Mouse (Mus musculus) layer of hippocampus, adult 18-20 months (tissue): ENCODE data around the gene Rgs11. TPM values are rescaled to one million over a fixed set of nuclear protein-coding genes. Genes with fewer than 3 reads are reported as not detected.

Experiments
- DNase-seq, 2 experiments: peaks; one replicate each; pipeline ENCODE4 v3.0.0; 2022; ENCODE audit warnings: low spot score in 2 of 2
- total RNA-seq, 2 experiments: library from RNA; stranded (reverse); gene quantifications; 2 replicates each; pipeline ENCODE4 v1.2.3; 2021

Gene Rgs11
- total RNA-seq, 2 experiments from 2014 or later: 32.4 to 41.9 TPM

DNA sequence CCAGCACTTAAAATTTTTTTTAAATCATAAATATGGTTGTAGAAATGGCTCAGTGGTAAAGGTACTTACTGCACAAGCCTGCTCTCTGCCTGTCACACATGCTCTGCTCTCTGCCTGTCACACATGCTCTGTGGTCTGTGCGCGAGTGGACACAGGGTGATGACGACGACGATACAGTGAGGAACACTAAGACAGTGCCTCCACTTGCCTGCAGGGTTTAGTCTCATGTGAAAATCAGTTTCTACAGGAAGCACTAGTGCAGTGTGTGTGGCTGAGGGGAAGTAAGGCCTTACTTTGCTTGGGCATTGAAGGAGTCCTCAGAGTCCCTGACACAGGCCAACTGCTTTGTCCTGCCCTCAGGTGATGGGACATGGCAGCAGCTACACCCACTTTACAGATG lies 27.0 kb downstream of the Rgs11 start:
- DNase-seq: no peak

DNA sequence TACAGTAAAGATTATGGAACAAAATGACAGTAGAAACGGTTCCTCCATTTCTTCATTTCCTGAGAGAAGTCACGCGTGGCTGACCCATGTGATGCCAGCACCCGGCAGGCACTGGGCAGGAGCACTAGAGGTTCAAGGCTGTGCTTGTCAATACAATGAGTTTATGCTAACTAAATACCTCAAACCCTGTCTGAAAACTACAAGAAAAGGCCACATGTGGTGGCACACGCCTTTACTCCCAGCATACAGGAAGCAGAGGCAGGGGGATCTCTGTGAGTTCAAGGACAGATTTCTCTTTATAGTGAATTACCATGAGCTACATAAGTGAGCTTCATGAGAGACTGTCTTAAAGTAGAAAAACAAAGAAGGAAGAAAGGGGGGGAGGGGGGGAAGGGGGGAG lies 28.4 kb downstream of the Rgs11 start:
- DNase-seq: no peak

DNA sequence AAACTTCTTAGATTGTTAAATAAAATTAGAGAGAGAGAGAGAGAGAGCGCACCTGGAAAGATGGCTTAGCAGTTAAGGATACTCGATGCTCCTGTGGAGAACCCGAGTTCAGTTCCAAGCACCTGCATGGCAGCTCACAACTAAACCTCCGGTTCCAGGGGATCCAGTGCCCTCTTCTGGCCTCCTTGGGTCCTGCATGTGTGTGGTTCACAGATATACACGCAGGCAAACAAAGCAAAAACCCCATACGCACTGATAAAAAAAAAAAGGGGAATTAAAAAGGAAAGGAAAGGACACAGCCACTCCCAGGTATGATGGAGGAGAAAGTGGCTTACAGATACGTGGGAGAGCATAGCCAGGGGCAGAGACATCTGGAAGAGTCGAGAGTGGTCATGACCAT lies 30.1 kb downstream of the Rgs11 start:
- DNase-seq: no peak

DNA sequence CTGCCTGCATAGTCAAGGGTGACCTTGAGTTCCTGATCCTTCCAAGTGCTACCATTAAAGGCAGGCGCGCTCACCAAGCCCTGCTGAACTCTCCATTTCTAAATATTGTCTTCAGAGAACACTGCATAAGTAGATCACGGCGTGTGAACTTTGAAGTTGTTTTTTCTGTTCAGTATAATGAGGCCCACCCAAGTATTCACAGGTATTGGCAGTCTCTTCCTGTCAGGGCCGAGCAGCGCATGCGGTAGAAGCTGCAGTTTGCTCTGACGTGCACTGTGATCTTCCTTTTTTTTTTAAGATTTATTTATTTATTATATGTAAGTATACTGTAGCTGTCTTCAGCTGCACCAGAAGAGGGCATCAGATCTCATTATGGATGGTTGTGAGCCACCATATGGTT lies 31.6 kb downstream of the Rgs11 start:
- no peak for DNase-seq

DNA sequence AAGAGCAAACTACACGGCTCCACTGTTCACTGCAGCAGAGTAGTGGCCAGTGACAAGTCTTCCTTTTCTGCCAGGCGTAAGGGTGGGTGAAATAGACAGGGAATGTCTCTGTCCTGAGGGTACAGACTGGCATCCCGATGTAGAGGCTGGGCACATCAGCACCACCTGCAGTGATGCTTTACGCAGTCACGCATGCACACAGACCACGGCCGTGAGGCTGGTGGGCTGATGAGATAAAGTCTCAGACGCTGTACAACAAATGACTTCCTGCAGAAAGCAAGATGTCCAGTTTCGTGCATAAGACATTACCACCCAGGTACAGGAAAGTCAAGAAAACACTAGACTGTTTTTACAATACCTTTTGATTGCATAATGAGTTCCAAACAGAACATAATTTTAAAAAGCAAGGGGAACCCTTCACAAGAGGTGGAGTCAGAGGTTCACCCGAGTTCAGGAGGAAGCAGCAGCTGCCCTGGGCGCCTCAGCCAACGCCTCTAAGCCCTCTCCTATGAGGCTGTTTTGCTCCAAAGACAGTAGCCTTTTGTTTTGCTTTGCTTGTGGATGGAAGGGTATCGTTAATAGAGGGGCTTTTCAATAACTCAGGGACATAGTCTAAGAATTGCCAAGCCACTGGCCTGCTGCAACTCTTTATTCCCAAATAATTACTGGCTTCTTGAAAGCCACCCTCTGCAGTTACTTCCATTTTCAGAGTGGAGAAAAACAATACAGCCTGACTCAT lies 32.5 kb downstream of the Rgs11 start:
- DNase-seq: no peak

DNA sequence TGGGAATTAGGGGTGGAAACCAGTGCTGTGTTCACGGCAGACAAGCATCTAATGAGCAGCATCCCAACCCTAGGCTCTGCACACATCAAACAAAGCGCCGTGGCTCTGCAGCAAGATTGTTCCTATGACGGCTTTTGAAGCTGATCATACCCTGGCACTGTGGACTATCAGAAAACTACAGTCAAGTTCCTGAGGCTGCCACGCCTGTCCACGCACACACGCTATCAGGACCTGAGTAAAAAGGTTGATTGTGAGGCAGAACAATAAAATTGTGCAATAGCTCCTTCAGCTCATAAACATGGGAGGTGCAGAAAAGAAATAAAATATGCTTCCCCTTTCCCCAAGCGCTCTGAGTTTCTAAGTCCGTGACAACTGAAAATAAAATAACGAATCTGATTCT lies 34.9 kb downstream of the Rgs11 start:
- no peak for DNase-seq

- peak in 1 of 2 experiments; percentile 25 for DNase-seq
Measured at GRCm38 (mm10) chr17:26239551-26239950, 36.8 kb downstream of the Rgs11 start.

GRCm38 (mm10) chr17:26240120-26240790 lies 37.5 kb downstream of the Rgs11 start:
- DNase-seq: no peak

- no peak for DNase-seq
Measured at GRCm38 (mm10) chr17:26240990-26241389, 38.2 kb downstream of the Rgs11 start.

DNA sequence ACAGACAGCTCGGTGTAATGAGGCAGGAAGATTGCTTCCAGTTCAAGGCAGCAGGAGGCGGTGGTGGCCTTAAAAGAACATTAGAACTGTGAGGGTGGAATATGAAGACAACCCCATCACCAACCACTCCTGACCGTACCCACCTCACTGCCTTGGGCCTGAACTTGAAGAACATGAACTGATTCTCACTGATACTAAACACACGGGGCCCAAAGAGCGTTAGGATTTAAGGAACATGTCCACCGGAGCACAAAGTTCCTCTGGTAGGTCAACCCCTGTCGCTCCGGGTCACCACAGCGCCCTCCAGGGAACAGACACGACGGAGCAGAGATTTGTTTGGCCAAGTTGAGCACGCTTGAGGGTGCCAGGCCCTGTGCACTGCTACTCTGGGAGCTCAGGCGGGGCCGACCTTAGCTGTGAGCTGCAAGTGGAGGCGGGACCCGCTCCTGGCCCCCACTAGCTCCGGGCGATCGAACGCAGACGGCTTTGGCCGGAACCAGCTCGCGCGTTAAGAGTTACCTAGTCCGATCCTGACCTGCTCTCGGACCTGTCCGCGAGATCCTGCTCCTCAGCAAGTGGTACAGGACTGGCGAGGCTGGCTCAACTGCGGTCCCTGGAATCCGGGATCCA lies 40.8 kb downstream of the Rgs11 start:
- DNase-seq: peak in 1 of 2 experiments; percentile 73

GRCm38 (mm10) chr17:26244101-26244841 lies 41.5 kb downstream of the Rgs11 start, which contains the start of gene Fam234a:
Gene Fam234a (minus strand): TSS chr17:26244242.
- peak; percentile 86 to 95 for DNase-seq

- no peak for DNase-seq
Measured at GRCm38 (mm10) chr17:26251886-26252538, 49.3 kb downstream of the Rgs11 start.

GRCm38 (mm10) chr17:26252539-26253251 lies 49.9 kb downstream of the Rgs11 start, which contains the start of gene Luc7l:
Gene Luc7l (plus strand): TSS chr17:26252896.
- peak; percentile 97 to 98 for DNase-seq

DNA sequence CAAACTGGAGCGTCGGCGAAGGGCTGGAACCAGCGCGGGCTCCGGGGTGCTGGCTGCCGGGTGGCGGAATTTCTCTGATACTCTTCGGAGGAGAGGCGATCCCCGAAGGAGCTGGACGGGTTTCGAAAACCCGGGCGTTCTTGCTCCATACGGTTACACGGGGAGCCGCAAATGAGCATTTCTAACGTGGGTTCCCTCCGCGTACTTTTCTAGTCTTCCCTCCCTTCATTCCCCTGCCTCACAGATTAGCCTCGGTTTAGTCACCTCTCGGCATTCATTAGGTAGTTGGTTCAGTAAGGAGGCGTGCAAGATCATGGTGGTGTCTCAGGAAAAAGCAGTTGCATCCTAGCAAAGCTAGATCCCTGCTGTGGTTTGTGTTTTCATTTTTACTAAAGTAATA lies 50.6 kb downstream of the Rgs11 start:
- no peak for DNase-seq

DNA sequence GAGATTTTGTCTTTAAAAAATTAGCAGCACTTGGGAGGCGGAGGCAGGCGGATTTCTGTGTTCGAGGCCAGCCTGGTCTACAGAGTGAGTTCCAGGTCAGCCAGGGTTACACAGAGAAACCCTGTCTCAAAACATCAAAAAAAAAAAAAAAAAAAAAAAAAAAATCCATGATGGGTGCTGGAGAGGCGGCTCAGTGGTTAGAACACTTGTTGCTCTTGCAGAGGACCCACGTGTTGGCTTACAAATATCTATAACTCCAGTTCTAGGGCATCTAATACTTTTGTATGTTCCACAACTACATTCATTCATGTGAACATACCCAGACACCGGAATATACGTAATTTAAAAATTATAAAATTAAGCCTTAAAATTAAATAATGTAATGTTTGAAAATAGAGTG lies 52.6 kb downstream of the Rgs11 start:
- no peak for DNase-seq

Other genes with a start within 250 kb of the Rgs11 start
- 10 to 100 TPM; 50.6 to 54.1 TPM for gene Capn15, start 217.2 kb upstream of the Rgs11 start, total RNA-seq
- 100 to 1,000 TPM; 106 TPM for gene Rab11fip3, start 133.4 kb upstream of the Rgs11 start, total RNA-seq
- 10 to 100 TPM; 27.4 to 29.7 TPM for gene Decr2, start 112.6 kb upstream of the Rgs11 start, total RNA-seq
- gene Nme4, start 107.3 kb upstream of the Rgs11 start, total RNA-seq: 1 to 10 TPM; 3.8 to 5.8 TPM
- gene Tmem8, start 89.7 kb upstream of the Rgs11 start, total RNA-seq: 10 to 100 TPM; 12.0 to 13.2 TPM
- 10 to 100 TPM; 68.8 to 70.0 TPM for gene Mrpl28, start 79.5 kb upstream of the Rgs11 start, total RNA-seq
- gene Axin1, start 64.3 kb upstream of the Rgs11 start, total RNA-seq: 10 to 100 TPM; 28.3 to 28.5 TPM
- gene Pdia2, start 3.9 kb upstream of the Rgs11 start, total RNA-seq: under 1 TPM; 0.18 to 0.35 TPM
- gene Arhgdig, start 4.8 kb downstream of the Rgs11 start, total RNA-seq: 10 to 100 TPM; 64.8 to 65.1 TPM
- 10 to 100 TPM; 19.6 to 21.4 TPM for gene Fam234a, start 41.3 kb downstream of the Rgs11 start, total RNA-seq
- 10 to 100 TPM; 87.4 to 91.8 TPM for gene Luc7l, start 49.9 kb downstream of the Rgs11 start, total RNA-seq
- 10 to 100 TPM; 80.4 to 80.8 TPM for gene Neurl1b, start 211.9 kb downstream of the Rgs11 start, total RNA-seq